Mouse (Mus musculus): ENCODE measurements around the gene Mfn2.
"Not testable (repeated sequence)": the region's sequence is repeated elsewhere in the genome, so short reads cannot be mapped to it uniquely, and the experiment has no call there.

The Mfn2 gene

GRCm38 (mm10) chr4:147868450-147869031 is 36.0 kb downstream of the Mfn2 start, which contains the start of the genes Miip and Fv1:
Gene Miip (minus strand): TSS chr4:147868816.
Gene Fv1 (plus strand): TSS chr4:147868979.
- in situ Hi-C loops (cut with MseI, MboI), result no loop called here

DNA sequence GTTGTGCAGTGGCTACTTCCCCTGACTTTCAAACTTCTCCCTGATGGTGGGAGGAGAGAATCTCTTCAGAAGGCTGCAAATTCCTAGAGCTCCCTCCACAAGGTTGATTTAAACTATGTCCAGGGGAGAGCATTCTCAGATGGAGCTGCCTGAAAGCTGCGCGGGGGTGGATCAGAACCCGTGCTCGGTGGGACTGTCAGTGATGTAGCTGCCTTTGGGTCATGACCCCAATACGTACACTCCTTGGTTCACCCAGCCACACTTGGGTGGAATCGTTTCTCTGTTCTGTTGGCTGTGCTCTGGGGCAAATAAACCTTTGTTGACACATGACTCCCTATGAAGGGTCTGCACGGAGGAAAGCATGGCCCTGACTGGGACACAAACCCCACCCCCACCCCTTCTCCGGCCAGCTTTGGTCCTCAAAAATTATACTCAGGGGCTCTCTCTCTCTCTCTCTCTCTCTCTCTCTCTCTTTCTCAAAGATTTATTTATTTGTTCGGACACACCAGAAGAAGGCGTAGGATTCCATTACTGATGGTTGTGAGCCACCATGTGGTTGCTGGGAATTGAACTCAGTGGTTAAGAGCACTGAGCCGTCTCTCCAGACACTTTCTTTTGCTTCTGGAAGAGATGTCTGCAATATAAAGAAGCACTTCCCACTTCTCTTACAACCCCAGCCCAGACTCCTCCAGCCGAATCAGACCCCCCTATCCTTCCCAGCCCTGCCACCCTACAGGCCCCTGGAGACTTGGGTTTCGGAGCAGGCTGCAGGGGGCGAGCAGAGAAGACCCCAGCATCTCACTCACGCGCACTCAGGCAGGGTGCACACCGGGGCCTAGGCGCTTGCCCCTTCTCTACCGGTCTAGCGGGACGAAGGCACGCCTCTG is 36.7 kb downstream of the Mfn2 start:
- in situ Hi-C loops (cut with MseI, MboI), result no loop called here

DNA sequence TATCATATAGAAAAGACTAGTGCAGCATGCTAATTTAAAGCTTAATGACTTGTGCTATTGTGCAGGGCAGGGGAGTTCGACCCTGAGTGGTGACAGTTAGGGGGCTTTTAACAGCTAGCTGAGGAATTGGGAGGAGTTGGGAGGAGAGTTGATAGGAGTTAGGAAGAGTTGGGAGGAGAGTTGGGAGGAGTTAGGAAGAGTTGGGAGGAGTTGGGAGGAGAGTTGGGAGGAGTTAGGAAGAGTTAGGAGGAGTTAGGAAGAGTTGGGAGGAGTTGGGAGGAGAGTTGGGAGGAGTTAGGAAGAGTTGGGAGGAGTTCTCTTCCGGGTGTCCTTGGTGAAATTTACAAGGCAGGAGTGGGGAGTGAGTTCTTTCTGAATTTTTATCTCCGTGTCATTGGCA is 37.7 kb downstream of the Mfn2 start:
- in situ Hi-C loops (cut with MseI, MboI), result not testable (repeated sequence)

DNA sequence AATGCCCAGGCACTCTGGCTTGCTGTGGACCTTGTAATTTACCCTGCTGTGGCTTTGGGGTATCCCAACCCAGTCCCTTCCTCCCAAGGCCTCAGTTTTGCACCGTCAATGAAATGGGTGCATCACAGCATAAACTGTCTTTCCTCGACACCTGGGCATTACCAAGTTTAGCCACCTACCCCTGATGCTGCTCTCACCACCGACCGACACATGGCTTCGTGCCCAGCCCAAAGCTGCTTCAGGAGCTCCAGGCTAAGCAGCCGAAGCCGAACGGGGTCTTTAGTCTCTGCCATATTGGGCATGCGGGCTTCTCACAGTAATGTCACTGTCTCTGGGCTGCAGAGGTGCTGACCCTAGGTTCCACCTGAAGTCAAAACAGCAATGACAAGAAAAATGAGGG is 38.4 kb downstream of the Mfn2 start:
- in situ Hi-C loops (cut with MseI, MboI), result no loop called here

- in situ Hi-C loops (cut with MseI, MboI), result no loop called here
Observed at GRCm38 (mm10) chr4:147865651-147866050, 38.9 kb downstream of the Mfn2 start.

GRCm38 (mm10) chr4:147862051-147862450 is 42.5 kb downstream of the Mfn2 start:
- in situ Hi-C loops (cut with MseI, MboI), result loop anchor here (5.0 kb wide), 2 partner anchors 35 to 50 kb away; no protein-coding TSS in a partner anchor

GRCm38 (mm10) chr4:147850776-147851175 is 53.7 kb downstream of the Mfn2 start:
- in situ Hi-C loops (cut with MseI, MboI), result no loop called here

GRCm38 (mm10) chr4:147848584-147848991 is 55.9 kb downstream of the Mfn2 start:
- in situ Hi-C loops (cut with MseI, MboI), result no loop called here

- in situ Hi-C loops (cut with MseI, MboI), result no loop called here
Observed at GRCm38 (mm10) chr4:147847614-147848583, 56.6 kb downstream of the Mfn2 start, which contains the start of gene Zfp933. Gene Zfp933 (minus strand): TSS chr4:147848366.

DNA sequence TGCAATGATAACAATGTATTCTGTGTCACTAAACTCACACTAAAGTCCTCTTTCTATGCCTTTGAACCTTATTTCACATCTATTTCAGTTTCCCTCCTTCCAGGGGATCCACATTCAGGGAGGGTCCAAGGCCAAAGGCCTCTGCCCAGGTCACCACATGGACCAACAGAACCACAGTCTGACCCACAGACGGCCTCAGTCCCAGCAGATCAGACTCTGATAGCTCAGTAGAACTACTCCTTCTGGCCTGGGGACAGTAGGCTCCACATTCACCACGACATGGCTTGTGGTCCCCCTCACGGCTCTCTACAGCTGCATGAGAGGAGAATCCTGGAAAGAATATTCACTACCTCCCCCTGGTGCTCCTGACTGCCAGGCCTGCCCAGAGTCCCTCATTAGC is 61.6 kb downstream of the Mfn2 start:
- in situ Hi-C loops (cut with MseI, MboI), result no loop called here

DNA sequence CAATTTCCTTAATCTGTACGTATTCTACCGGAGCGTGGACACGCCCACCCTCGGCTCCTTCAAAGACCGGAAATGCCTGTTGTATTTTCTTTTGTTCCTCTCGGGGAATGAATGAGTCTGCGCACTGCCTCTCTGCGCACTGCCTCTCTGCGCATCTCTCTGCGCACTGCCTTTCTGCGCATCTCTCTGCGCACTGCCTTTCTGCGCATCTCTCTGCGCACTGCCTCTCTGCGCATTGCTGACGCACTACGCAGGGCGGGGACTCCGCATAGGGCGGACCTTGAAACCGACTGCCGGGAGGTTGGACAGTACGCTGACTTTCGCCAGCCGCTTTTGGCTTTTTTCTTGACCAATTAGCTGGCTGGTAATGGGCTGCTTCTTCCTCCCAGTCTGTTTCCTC is 65.2 kb downstream of the Mfn2 start:
- in situ Hi-C loops (cut with MseI, MboI), result not testable (repeated sequence)

DNA sequence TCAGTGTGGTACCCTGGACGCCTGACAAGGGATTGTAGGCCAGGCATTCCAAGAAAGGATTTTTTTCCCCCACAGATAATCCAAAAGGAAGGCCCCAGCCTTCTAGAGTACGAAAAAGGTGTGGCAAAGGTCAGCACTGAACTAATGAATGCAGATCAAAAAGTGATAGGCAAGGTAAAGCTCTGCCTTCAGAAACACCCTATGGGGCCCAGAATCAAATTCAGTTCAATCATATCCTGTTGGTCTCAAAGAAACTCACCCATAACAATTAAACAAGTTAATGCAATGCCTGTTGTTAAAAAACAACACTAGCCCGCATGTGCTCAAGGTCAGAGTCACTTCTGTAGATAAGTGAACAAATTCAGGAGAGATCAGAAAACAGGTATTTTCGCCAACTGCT is 80.1 kb downstream of the Mfn2 start:
- in situ Hi-C loops (cut with MseI, MboI), result no loop called here
